In genomic region chr3:68824765-68825090, GRCm38 (mm10) we compare ENCODE assay signal across 14 mouse cellular contexts. TPM values are rescaled to one million over a fixed set of nuclear protein-coding genes. Genes with fewer than 3 reads are reported as not detected.
DNase-seq lines count a peak whose midpoint lies in the region; ATAC-seq and TF ChIP-seq lines count a peak whose summit lies in the region.
"Had no signal": no experiment of that assay in that cellular context is flagged by ENCODE, and none has a peak within 500 bp of the region (broad histone marks: within the 10 kb centered on the region; RNA-seq: fewer than 3 reads in every experiment).

No protein-coding gene starts in this region.

- H3K27me3 ChIP-seq in kidney, adult 2 months (replicated peaks; ENCODE audit: control insufficient read depth, insufficient read depth, low read length), result no peaks in the 10 kb centered on the region
- no peaks in the 10 kb centered on the region for H3K27me3 ChIP-seq in hindbrain, embryonic 16.5 days (replicated peaks; ENCODE audit: control insufficient read depth, insufficient read depth, low read length)
- H3K27me3 ChIP-seq in midbrain, postnatal 0 days (ENCODE audit: insufficient read depth, low read length), result no peaks in the 10 kb centered on the region
- H3K27me3 ChIP-seq: embryonic facial prominence, embryonic 12.5 days; heart, embryonic 15.5 days; stomach, embryonic 15.5 days had no signal

- H3K4me2 ChIP-seq in hindbrain, embryonic 16.5 days (ENCODE audit: low read length), result peak overlapping the region; percentile 12; the same call in 1 of the 2 replicates
- H3K4me2 ChIP-seq in midbrain, postnatal 0 days (ENCODE audit: low read depth, low read length, poor library complexity, severe bottlenecking), result no peak overlapping the region
- H3K4me2 ChIP-seq: embryonic facial prominence, embryonic 12.5 days; heart, embryonic 15.5 days; stomach, embryonic 15.5 days had no signal

- H3K27ac ChIP-seq in kidney, adult 2 months (ENCODE audit: insufficient read depth, low read depth, low read length), result no peak overlapping the region
- peak overlapping the region; percentile 72 for H3K27ac ChIP-seq in hindbrain, embryonic 16.5 days (ENCODE audit: low read depth, low read length)
- H3K27ac ChIP-seq in midbrain, postnatal 0 days (ENCODE audit: low read depth, low read length), result peak overlapping the region; percentile 12; the same call in 1 of the 2 replicates
- H3K27ac ChIP-seq: embryonic facial prominence, embryonic 12.5 days; heart, embryonic 15.5 days; stomach, embryonic 15.5 days had no signal

- no peak for TF ChIP-seq CTCF in kidney, adult 2 months (conservative IDR thresholded peaks at IDR 0.05; ENCODE audit: insufficient read depth, insufficient read length, low read depth, low read length)
- TF ChIP-seq CTCF in midbrain, postnatal 0 days (IDR thresholded peaks at IDR 0.05), result no peak

- H3K9ac ChIP-seq in hindbrain, embryonic 16.5 days (ENCODE audit: low read depth, low read length), result no peak overlapping the region
- no peak overlapping the region for H3K9ac ChIP-seq in midbrain, postnatal 0 days (replicated peaks; ENCODE audit: low read length, poor library complexity, severe bottlenecking)
- H3K9ac ChIP-seq: embryonic facial prominence, embryonic 12.5 days; heart, embryonic 15.5 days; stomach, embryonic 15.5 days had no signal

- WGBS in kidney, adult 2 months, result 42% methylated on average over 2 of the region's 2 CpGs
- WGBS in hindbrain, embryonic 16.5 days, result 34% methylated on average over 2 of the region's 2 CpGs
- WGBS in midbrain, postnatal 0 days, result 54% methylated on average over 2 of the region's 2 CpGs

- no peaks in the 10 kb centered on the region for H3K9me3 ChIP-seq in hindbrain, embryonic 16.5 days (ENCODE audit: control insufficient read depth, low read length)
- H3K9me3 ChIP-seq in midbrain, postnatal 0 days (ENCODE audit: low read length), result no peaks in the 10 kb centered on the region
- H3K9me3 ChIP-seq: embryonic facial prominence, embryonic 12.5 days; heart, embryonic 15.5 days; stomach, embryonic 15.5 days had no signal

- TF ChIP-seq POLR2A in kidney, adult 2 months (IDR thresholded peaks at IDR 0.05; ENCODE audit: low read depth, low read length), result no peak

- no peak overlapping the region for H3K4me3 ChIP-seq in kidney, adult 2 months (ENCODE audit: insufficient read depth, low read depth, low read length)
- H3K4me3 ChIP-seq in hindbrain, embryonic 16.5 days (ENCODE audit: low read length), result no peak overlapping the region
- H3K4me3 ChIP-seq in midbrain, postnatal 0 days (ENCODE audit: low read depth, low read length), result no peak overlapping the region
- H3K4me3 ChIP-seq: embryonic facial prominence, embryonic 12.5 days; heart, embryonic 15.5 days; stomach, embryonic 15.5 days had no signal

- H3K36me3 ChIP-seq in kidney, adult 2 months (ENCODE audit: control insufficient read depth, insufficient read depth, low read length), result no peaks in the 10 kb centered on the region
- no peaks in the 10 kb centered on the region for H3K36me3 ChIP-seq in hindbrain, embryonic 16.5 days (ENCODE audit: control insufficient read depth, insufficient read depth, low read length)
- H3K36me3 ChIP-seq in midbrain, postnatal 0 days (ENCODE audit: insufficient read depth, low read length), result no peaks in the 10 kb centered on the region
- H3K36me3 ChIP-seq: embryonic facial prominence, embryonic 12.5 days; heart, embryonic 15.5 days; stomach, embryonic 15.5 days had no signal

- ATAC-seq in hindbrain, embryonic 16.5 days, result peak; percentile 85
- ATAC-seq in midbrain, postnatal 0 days (ENCODE audit: low FRiP score), result peak; percentile 28; the same call in 1 of the 2 replicates
- no peak for ATAC-seq in inflammation-experienced regulatory T-cells, adult 6 months
- ATAC-seq: lung, postnatal 0 days had no signal

- DNase-seq in kidney, adult 2 months, result peak; percentile 14
- no peak for DNase-seq in kidney, adult 9 months
- peak; percentile 20 for DNase-seq in embryo, embryonic 11 days
- DNase-seq in midbrain, postnatal 0 days (ENCODE audit: low spot score), result no peak
- no peak for DNase-seq in lung, adult 18-20 months
- DNase-seq: liver; thymus, postnatal 4 days had no signal

- peaks cover 18% of the 10 kb centered on the region for H3K4me1 ChIP-seq in kidney, adult 2 months (ENCODE audit: control insufficient read depth, insufficient read depth, low read length)
- H3K4me1 ChIP-seq in hindbrain, embryonic 16.5 days (ENCODE audit: control insufficient read depth, insufficient read depth, low read depth, low read length), result peaks cover 10% of the 10 kb centered on the region
- no peaks in the 10 kb centered on the region for H3K4me1 ChIP-seq in midbrain, postnatal 0 days (ENCODE audit: insufficient read depth, low read length)
- H3K4me1 ChIP-seq: embryonic facial prominence, embryonic 12.5 days; heart, embryonic 15.5 days; stomach, embryonic 15.5 days had no signal

RNA-seq across cellular contexts. Expression of gene 1110032F04Rik, which starts 44.7 kb away (rescaled TPM):
- 1.9 and 3.5 TPM in 2 replicates for polyA plus RNA-seq in kidney, adult 2 months (2012; rRNA removed)
- 4.8 and 5.1 TPM in 2 replicates for polyA plus RNA-seq in hindbrain, embryonic 16.5 days (2015; fragmentation: Nextera tagmentation; extraction: Ambion mirVana)
- total RNA-seq in midbrain, postnatal 0 days (2014; rRNA removed), result 19.7 and 24.3 TPM in 2 replicates
- 3.1 and 3.4 TPM in 2 replicates for polyA plus RNA-seq in midbrain, postnatal 0 days (2015; fragmentation: Nextera tagmentation; extraction: Ambion mirVana)
- polyA plus RNA-seq in inflammation-experienced regulatory T-cells, adult 6 months (2017; shearing (Covaris generic)), result 1 to 10 TPM in 2 of 3 experiments, under 1 TPM in 1; 0.31 to 4.0 (median 2.0) TPM
- total RNA-seq: adrenal gland, adult 2 months had no signal

Comparison
In these comparisons a context has a peak if more than half of its experiments do, and no peak if none do; other contexts are left out.
1. DNase-seq: peak in kidney, adult 2 months (single experiment) and embryo, embryonic 11 days (single experiment); none in kidney, adult 9 months (single experiment), midbrain, postnatal 0 days (single experiment) and lung, adult 18-20 months (0 of 2).